Mouse (Mus musculus) cerebellum, adult 2 months (tissue): ENCODE measurements around the gene Glra4. TPM values are rescaled to one million over a fixed set of nuclear protein-coding genes. Genes with fewer than 3 reads are reported as not detected.
A peak's percentile ranks its signal among the peaks of the same experiment; 100 is the strongest.
"Not testable (repeated sequence)": the region's sequence is repeated elsewhere in the genome, so short reads cannot be mapped to it uniquely, and the experiment has no call there.

Source experiments
- DNase-seq, 2 experiments: peaks; one replicate each; pipeline ENCODE4 v3.0.0; 2021
- H3K27ac ChIP-seq: fragments of 200-500 bp; 2 replicates; pipeline ENCODE4 v1.5.1; 2012; ENCODE audit warnings: low read length, control low read depth, inconsistent platforms; ENCODE audit not compliant: insufficient read depth
- H3K27me3 ChIP-seq: fragments of 200-500 bp; 2 replicates; pipeline ENCODE4 v1.6.1; 2012; ENCODE audit warnings: inconsistent platforms, mild to moderate bottlenecking, low read length, moderate library complexity; ENCODE audit not compliant: control insufficient read depth, insufficient read depth
- H3K4me1 ChIP-seq: fragments of 200-500 bp; 2 replicates; pipeline ENCODE4 v1.6.1; 2011; ENCODE audit warnings: low read length; ENCODE audit not compliant: control insufficient read depth, insufficient read depth
- H3K4me3 ChIP-seq: fragments of 200-500 bp; replicated peaks from 2 replicates; pipeline ENCODE3; 2011; ENCODE audit warnings: mild to moderate bottlenecking, low read depth, low read length, control low read depth; ENCODE audit not compliant: insufficient read depth
- CTCF ChIP-seq: fragments of 200-500 bp; IDR thresholded peaks from 2 replicates; pipeline ENCODE4 v1.5.1; 2011; ENCODE audit warnings: low read depth, mild to moderate bottlenecking, control low read depth, low read length, moderate library complexity, borderline replicate concordance; ENCODE audit not compliant: insufficient read depth
- POLR2A ChIP-seq: fragments of 200-500 bp; IDR thresholded peaks from 2 replicates; pipeline ENCODE4 v1.6.1; 2011; ENCODE audit warnings: low read length, control low read depth, borderline replicate concordance; ENCODE audit not compliant: insufficient read depth
- WGBS: fragments of 180-500 bp; shearing (Covaris S2); methylation state at CpG from one replicate; pipeline ENCODE4 v1.1.7; 2018; 5-methylcytosine and 5-hydroxymethylcytosine counted together
- polyA plus RNA-seq: library from polyadenylated mRNA; depleted of rRNA; stranded (reverse); fragments of >200 nt; gene quantifications from 2 replicates; pipeline ENCODE4 v1.2.3, GENCODE M21; 2012

Gene Glra4
- polyA plus RNA-seq, 1 experiment = 1.1 TPM

DNA sequence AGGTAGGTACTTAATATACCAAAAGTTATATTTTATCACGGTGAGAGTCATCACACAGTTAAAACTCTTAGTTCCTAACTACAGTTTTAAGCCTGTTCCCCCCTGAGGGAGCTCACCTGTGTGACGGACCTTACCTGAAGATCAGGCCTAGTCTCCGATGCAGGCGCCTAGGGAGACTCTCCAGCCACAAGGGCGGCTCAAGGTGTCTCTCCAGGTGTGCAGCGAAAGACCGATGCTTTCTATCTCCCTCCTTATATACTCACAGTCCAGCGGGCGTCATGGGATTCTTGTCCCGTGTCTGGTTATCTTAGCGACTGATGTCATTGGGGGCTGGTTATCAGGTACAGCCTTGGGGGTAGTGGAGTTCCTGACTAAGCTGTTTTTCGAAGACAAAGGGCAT is 36.5 kb downstream of the Glra4 start, which contains the start of gene Morf4l2:
Gene Morf4l2 (minus strand): TSS at position 232 of the 400 bp plus-strand sequence.
- Histone ChIP-seq H3K27ac (peak within 1 kb of the TSS; percentile 6; the same call in 1 of the 2 replicates), H3K4me1 (no peaks in the 10 kb centered on the region), H3K27me3 (no peaks in the 10 kb centered on the region), H3K4me3 (peak within 1 kb of the TSS; percentile 99)
- DNase-seq = peak in 1 of 2 experiments; percentile 2
- 90% methylated on average over 12 of the region's 12 CpGs for WGBS
- TF ChIP-seq POLR2A (no peak), CTCF (no peak)

DNA sequence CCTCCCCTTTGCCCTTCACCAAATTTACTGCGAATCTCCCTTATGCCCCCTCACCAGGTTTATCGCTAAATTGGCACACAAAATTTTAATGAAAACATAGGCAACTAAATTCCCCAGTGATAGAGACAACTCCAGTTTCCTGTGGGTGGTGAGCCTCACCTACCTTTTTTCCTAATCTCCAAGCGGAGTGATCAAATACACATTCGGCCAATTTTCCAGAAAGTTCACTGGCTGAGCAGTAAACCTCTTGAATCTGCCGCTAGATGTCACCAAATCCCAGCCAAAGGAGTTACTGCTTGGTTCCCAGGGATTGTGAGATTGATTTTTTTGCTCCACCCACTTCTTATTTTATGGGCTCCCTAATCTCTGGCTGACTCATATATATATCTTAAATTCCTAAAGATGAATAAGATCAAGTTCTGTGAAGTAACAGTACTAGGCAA is 37.3 kb downstream of the Glra4 start:
- Histone ChIP-seq H3K4me1 (no peaks in the 10 kb centered on the region), H3K27ac (no peak overlapping the region; the same call in 1 of the 2 replicates), H3K4me3 (peak overlapping the region; percentile 99), H3K27me3 (no peaks in the 10 kb centered on the region)
- 15% methylated on average over 5 of the region's 5 CpGs for WGBS
- TF ChIP-seq POLR2A (no peak), CTCF (peak; percentile 47; the same call in 1 of the 2 replicates)
- peak; percentile 57 to 72 for DNase-seq

DNA sequence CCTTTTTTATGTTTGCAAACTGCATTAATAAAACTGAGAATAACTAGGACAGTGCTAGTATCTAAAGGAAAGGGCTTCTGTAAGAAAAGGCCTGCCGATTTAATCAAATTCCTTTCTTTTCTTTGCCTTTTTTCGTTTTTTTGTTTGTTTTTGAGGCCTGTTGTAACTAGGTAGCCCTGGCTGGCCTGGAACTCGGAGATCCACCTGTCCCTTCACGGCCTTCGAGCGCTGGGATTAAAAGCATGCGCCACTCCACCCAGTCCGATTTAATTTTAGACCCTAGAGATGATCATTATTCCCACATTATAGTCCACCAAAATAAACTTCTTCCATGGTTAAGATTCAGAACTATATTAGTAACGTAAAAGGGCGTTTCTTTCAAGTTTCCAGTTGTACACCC is 37.7 kb downstream of the Glra4 start:
- Histone ChIP-seq H3K4me1 (no peaks in the 10 kb centered on the region), H3K27me3 (no peaks in the 10 kb centered on the region), H3K27ac (peak overlapping the region; percentile 61), H3K4me3 (peak overlapping the region; percentile 99)
- no peak for DNase-seq
- TF ChIP-seq POLR2A (no peak), CTCF (no peak)
- WGBS = 7% methylated on average over 10 of the region's 10 CpGs

DNA sequence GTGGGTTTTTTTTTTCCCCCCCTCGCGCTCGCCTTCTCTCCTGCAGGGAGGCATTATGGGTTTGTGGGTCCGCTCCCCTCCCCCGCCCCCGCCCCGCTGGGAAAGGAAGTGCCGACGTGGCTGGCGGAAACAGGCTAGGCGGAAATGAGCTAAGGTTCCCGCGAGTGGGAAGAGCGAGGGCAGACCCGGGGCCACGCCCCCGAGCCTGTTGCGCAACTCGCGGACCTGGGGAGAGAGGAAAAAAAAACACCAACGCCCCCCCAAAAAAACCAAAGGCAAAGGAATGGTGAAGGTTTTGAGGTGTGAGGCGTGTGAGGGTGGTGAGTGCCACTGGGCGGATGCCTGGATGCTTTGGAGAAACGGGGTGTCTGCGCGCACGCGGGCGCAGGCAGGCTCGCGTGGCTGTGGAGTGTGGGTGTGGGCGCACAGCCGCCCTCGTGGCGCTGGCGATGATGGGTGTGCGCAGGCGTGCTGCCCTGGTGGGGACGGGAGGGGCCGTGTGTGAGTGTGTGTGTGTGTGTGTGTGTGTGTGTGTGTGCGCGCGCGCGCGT is 38.2 kb downstream of the Glra4 start:
- WGBS = 11% methylated on average over 46 of the region's 46 CpGs

DNA sequence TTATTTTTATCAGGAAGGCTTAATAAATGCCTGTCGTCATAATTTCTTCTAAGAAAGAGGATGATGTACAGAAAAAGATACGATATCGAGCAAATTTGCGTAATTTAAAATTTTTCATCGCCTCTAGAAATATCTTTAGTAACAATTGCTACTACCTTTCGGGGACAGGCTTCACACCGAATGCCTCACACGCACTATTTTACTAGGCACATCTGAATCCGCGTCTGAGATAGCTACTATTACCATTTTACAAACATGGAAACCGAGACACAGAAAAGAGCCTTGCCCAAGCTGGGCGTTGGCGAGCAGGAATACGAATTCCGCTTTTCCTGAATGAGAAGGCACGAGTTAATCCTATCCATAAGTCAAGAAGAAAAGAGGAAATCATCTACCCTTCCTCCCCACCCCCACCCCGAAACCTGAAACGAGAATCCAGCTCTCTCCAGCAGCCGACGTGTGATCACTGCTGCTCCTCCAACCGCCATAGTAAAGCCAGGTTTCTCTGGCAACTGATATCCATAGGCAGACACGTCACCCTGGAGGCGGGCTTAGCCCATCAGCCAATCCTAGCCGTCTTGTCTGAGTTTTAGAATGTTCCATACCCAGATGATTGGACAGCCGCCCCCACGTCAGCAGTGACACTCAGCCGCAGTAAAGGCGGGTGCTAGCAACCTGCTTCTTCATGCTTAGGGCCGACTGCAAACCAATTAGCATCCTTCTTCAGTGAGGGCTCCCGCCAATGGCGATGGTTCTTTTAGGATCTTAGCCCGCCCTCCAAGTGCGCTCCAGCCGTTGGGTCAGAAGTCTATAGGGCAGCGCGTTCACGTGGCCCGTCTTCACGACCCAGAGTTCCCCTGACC is 38.9 kb downstream of the Glra4 start:
- peak; percentile 91 to 97 for DNase-seq
- H3K4me3 ChIP-seq = peak overlapping the region; percentile 99
- TF ChIP-seq POLR2A (peak; percentile 90; the same call in 1 of the 2 replicates), CTCF (no peak)
- no peaks in the 10 kb centered on the region for H3K27me3 ChIP-seq
- 6% methylated on average over 39 of the region's 39 CpGs for WGBS
- H3K27ac ChIP-seq = peak overlapping the region; percentile 55; the same call in 1 of the 2 replicates
- no peaks in the 10 kb centered on the region for H3K4me1 ChIP-seq

More for the DNA sequence above, 38.2 kb downstream of the Glra4 start:
- peak; percentile 82 to 83 for DNase-seq
- no peaks in the 10 kb centered on the region for H3K27me3 ChIP-seq
- peak overlapping the region; percentile 99 for H3K4me3 ChIP-seq
- peak overlapping the region; percentile 61 for H3K27ac ChIP-seq
- no peaks in the 10 kb centered on the region for H3K4me1 ChIP-seq
- TF ChIP-seq POLR2A (peak; percentile 30; the same call in 1 of the 2 replicates), CTCF (no peak)

DNA sequence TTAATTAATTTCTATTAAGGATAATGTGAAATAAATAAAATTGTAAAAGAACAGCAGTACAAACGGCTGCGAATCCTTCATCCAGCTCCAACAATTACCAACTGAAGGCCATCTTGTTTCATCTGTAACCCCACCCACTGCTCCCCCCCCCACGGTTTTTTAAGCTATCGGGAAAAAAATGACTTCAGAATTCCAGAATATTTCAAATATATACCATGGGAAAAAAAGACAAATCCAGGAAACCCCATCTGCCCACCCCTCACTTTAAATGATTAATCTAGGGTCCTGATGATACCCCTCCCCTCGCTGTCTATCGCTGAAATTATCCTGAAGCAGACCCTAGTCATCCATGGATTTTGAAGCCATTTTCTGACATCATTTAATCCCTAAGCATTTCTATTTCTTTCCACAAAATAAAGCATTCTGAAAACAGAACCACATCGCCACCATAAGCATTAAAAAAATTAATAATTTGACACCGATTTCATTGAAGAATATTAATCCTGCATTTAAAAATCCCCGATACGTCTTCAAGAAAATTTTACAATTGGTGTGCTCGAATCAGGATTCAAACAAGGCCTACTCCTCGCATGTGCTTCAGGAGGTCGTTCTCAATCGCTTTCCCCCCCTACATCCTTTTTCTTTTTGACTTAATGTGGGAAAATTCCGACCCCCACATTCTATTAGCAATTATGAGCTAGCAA is 39.7 kb downstream of the Glra4 start:
- TF ChIP-seq POLR2A (no peak), CTCF (no peak)
- H3K4me3 ChIP-seq = peak overlapping the region; percentile 98
- no peaks in the 10 kb centered on the region for H3K4me1 ChIP-seq
- WGBS = 6% methylated on average over 15 of the region's 15 CpGs
- H3K27ac ChIP-seq = no peak overlapping the region
- H3K27me3 ChIP-seq = no peaks in the 10 kb centered on the region
- peak in 1 of 2 experiments; percentile 2 for DNase-seq

DNA sequence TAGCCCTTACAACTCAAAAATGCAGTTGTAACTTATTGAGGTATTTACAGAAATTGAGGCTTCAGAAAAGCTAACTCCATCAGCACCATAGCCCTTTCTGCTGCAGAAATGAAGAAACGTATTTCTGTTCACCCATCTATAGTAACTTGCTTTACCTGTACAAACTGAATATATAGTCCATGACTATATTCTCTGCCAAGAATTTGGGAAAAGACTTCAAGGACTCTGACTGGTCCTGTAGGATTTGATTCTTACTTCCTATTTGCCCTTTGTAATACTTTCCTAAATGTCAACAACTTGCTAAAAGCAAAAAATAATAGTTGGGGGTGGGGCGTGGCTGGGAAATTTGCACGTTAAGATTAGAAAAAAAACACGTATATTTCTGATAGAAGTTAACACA is 47.9 kb downstream of the Glra4 start:
- WGBS = 83% methylated on average over 4 of the region's 4 CpGs
- no peaks in the 10 kb centered on the region for H3K4me1 ChIP-seq
- H3K4me3 ChIP-seq = no peak overlapping the region
- no peak for DNase-seq
- no peak overlapping the region for H3K27ac ChIP-seq
- TF ChIP-seq CTCF (no peak), POLR2A (no peak)
- H3K27me3 ChIP-seq = no peaks in the 10 kb centered on the region

DNA sequence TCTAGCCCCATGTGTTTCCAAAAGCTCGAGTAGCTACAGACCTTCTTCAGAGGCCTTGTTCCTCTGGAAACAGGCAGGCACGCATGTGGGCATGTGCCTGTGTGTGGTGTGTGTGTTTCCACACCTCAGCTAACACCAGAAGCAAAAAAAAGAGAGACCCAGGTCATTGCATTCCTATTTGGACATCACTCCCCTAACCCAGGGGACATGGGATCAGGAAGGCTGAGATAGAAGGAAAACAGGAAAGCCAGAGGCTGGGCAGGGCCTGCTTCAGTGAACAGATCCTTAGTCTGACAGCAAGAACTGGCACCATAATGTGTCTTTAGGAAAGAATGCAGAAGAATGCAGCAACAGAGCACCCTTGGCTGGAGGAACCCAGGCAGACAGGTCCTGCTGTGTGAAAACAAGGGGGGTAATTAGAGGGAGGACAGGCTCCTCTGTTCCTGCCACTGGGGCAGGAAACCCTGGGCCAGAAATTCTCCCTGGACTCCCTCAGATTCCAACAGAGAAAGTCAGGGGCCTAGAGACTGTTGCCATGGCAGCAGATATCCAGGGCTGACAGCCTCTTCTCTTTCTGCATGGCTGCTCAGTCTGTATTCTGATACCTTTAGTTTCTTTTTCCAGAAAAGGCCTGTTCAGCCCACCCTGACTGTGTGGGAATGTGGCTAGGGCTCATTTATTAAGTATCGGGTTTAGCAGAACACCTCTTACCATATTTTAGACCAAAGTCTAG is 65.0 kb downstream of the Glra4 start:
- not testable (repeated sequence) for H3K27ac ChIP-seq, H3K27me3 ChIP-seq, DNase-seq, H3K4me1 ChIP-seq, H3K4me3 ChIP-seq
- 39% methylated on average over 3 of the region's 3 CpGs for WGBS
